Mouse (Mus musculus) layer of hippocampus, adult 2 months (tissue): Measurements from ENCODE around the gene Trir. TPM values are rescaled to one million over a fixed set of nuclear protein-coding genes. Genes with fewer than 3 reads are reported as not detected.

Experiments used
- DNase-seq, 2 experiments: peaks; one replicate each; pipeline ENCODE4 v3.0.0; 2022; ENCODE audit warnings: low spot score in 2 of 2
- H3K27ac ChIP-seq: fragments of 200-600 bp; 2 replicates; pipeline ENCODE4 v1.8.1; 2022
- H3K4me3 ChIP-seq: fragments of 200-600 bp; 2 replicates; pipeline ENCODE4 v1.8.1; 2022; ENCODE audit warnings: mild to moderate bottlenecking
- CTCF ChIP-seq: fragments of 200-600 bp; conservative IDR thresholded peaks from 2 replicates; pipeline ENCODE4 v1.8.1; 2022; ENCODE audit warnings: antibody characterized with exemption, mild to moderate bottlenecking, moderate library complexity
- total RNA-seq, 2 experiments: library from RNA; stranded (reverse); gene quantifications; 2 replicates each; pipeline ENCODE4 v1.2.3; 2021

The Trir gene
- total RNA-seq, 2 experiments from 2014 or later = 125 to 136 TPM

DNA sequence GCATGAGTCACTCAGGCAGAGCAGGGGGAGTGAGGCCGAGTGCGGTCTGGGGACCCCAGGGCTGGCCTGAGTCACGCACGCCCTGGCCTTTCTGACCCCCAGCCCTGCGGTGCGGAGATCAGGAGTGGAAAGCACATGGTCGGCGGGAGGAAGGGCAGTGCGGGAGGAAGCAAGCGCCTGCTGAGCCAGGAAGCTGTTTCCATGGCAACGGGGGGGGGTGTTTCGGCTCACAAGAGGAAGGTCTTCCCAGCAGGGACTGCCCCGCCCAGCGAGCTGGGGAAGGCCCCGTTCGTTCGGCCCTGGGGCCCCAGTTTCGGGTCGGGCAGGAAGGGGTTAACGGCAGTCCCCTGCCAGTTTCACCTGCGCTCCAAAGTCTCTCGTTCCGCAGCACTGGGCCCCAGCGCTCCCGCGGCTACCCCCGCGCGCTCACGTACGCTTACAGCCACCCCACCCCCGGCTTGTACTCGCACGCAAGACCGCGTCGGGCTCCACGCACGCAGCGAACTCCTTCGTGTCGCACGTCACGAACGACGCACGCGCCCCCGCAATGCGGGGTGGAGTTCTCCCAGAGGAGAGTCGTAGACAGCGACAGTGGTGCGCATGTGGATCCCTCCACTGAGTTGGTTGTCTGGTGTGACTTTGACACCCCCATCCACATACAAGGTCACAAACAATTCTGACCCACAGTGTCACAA, 40.8 kb upstream of the Trir start:
- 0 out of 2 replicates have a peak, but pooled peaks have one; percentile 5 for TF ChIP-seq CTCF
- DNase-seq = peak; percentile 93 to 95
- peak overlapping the region; percentile 76 for H3K4me3 ChIP-seq
- peak overlapping the region; percentile 100 for H3K27ac ChIP-seq

DNA sequence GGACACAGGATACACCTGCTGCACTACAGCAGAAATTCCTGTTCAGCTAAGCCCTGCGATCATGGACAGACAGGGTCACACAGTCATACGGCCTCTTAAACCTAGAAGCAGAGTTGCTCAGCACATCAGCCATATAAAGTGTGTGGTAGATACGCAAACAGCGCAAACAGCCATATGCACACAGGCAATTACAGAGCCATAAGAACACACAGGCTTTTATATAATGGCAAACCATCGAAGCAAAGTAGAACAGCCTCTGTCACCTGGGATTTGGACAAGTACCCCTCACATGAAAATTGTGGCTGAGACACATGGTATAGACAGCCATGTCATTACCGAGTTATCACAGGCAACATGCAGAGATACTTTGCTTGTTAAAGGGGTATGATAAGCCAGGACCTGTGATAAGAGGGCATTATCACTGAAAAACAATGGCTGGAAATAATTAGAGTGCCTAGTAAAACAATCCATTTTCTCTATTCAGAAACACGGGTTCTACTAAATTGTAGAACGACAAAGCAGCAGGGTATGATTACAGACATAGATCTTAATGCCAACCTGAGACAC, 40.2 kb upstream of the Trir start:
- Histone ChIP-seq H3K4me3 (peak overlapping the region; percentile 76), H3K27ac (peak overlapping the region; percentile 100)
- DNase-seq = no peak
- TF ChIP-seq CTCF = no peak

DNA sequence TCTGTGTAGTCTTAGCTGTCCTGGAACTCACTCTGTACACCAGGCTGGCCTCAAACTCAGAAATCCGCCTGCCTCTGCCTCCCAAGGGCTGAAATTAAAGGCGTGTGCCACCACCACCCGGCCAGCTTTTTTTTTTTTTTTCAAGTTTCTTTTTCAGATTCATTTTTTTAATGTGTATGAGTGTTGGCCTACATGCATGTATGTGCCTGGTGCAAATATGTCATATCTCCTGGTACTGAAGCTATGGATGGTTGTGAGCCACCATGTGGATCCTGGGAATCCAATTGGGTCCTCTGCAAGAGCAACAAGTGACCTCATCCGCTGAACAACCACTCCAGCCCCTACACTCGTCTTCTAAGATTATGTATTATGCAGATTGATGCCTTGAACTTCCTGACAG, 39.2 kb upstream of the Trir start:
- no peak overlapping the region for H3K27ac ChIP-seq
- H3K4me3 ChIP-seq = no peak overlapping the region
- DNase-seq = no peak
- TF ChIP-seq CTCF = no peak

DNA sequence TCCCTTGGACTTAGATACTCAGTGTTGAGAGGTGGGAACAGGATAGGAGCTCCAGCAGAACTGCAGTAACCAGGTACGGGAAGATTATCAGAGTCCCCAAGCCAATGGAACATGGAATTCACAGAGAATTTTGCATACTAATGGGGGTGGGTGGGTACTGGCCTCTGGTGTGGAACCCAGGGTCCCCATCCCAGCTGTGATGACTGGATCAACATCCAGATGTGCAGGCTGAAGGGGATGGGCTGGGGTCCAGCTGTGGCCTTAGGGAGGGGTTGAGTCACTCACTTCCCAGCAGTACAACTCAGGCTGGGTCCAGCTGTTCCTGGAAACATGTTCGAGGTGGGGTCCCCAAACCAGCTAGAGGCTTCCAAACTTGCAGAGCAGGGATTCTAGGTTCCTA, 38.7 kb upstream of the Trir start:
- no peak for TF ChIP-seq CTCF
- Histone ChIP-seq H3K27ac (no peak overlapping the region), H3K4me3 (no peak overlapping the region)
- no peak for DNase-seq

DNA sequence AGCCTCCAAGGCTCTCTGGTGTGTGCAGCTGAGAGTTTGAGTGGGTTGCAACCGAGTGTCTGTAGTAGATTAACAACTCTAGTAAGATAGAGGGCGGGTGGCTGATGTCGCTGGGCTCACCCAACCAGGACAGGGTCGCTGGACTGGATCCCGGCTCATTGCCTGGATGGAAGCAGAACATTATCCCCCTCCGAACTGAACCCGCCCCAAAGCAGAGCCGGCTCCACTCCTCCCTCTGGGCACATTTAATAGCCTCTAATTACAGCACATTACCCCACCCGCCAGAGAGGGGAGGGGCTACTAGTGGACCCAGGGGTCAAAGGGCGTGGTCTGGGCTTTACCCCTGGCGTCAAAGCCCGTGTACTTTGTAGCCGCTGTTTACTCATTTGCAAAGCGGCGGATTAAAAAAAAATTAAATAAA, 37.3 kb upstream of the Trir start:
- no peak for TF ChIP-seq CTCF
- H3K27ac ChIP-seq = peak overlapping the region; percentile 86
- H3K4me3 ChIP-seq = peak overlapping the region; percentile 68; the same call in 1 of the 2 replicates
- no peak for DNase-seq

DNA sequence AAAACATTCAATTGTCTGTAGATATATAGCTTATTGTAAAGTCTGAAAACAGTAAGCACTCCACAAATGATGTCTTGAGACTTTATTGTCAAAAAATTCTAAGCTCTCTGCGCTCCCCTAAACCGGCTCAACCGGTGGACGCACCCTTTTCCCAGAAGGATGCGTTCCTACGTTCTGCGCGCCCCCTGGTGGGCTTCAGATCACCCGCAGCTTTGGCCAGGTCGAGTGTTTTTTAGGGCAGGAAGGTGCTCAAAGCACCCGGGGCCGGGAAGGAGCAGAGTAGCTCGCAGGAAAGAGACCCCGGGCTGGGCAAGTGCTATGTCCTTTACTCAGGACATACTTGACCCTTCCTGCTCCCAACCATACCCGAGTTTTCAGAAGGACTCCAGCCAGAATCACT, 36.8 kb upstream of the Trir start:
- peak; percentile 70 for TF ChIP-seq CTCF
- peak overlapping the region; percentile 86 for H3K27ac ChIP-seq
- DNase-seq = peak; percentile 83 to 85

DNA sequence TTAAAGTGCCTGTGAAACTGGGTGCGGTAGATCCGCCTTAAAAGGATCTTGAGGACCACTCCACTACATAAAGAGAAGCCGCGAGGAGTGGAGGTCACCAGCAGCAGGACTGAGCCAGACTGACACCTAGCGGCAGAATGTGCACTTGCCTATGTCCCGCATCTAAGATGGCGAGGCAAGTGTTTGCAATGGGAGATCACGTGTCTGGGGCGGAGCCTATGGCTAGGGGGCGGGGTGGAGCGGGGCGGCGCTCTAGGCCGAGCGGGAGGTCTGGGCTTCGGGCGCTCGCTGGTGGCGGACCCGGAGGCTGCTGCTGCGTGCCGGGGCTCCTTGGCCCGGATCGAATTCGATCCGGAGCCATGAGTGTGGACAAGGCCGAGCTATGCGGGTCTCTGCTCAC, 36.3 kb upstream of the Trir start, which contains the start of gene Hook2:
Hook2 (plus strand) TSS at position 255 of the 400 bp plus-strand sequence.
- peak within 1 kb of the TSS; percentile 68 for H3K4me3 ChIP-seq
- H3K27ac ChIP-seq = peak within 1 kb of the TSS; percentile 86
- TF ChIP-seq CTCF = peak; percentile 66
- DNase-seq = peak; percentile 96

More for the DNA sequence above, 36.8 kb upstream of the Trir start:
- H3K4me3 ChIP-seq = peak overlapping the region; percentile 68

DNA sequence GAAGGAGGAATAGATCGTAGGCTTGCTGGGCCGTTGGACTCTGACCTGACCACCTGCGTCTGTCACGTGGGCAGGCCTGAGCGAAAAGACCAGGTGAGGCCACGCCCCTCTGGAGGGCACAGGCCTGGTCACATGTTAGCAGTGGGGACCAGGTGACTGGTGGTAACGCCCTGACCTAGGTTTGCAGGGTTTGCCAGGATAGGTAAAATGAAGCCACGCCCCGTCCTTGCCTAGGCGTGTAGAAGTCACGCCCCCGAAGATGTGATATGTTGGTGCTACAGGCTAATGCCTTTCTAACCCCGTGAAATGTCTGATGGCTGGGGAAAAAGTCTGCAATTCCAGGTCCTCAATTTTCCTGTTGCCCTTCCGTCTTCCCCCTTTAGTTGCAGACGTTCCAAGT, 35.8 kb upstream of the Trir start:
- Histone ChIP-seq H3K4me3 (peak overlapping the region; percentile 68), H3K27ac (peak overlapping the region; percentile 86)
- no peak for DNase-seq
- TF ChIP-seq CTCF = no peak

DNA sequence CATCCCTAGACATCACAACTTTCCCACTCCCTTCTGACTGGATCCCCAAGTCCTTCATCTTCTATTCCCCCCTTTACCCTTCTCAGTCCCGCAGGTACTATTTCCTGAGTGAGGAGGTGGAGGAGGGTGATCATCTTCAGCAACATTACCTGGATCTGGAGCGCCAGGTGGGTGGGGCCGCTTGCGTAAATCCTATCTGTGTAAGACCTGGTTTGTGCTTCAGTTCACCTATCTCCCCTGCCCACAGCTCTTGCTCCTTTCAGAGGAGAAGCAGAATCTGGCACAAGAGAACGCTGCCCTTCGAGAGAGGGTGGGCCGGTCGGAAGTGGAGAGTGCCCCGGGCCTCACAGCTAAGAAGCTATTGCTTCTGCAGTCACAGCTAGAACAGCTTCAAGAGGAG, 32.2 kb upstream of the Trir start:
- no peak for DNase-seq
- Histone ChIP-seq H3K27ac (no peak overlapping the region), H3K4me3 (no peak overlapping the region)
- TF ChIP-seq CTCF = no peak

DNA sequence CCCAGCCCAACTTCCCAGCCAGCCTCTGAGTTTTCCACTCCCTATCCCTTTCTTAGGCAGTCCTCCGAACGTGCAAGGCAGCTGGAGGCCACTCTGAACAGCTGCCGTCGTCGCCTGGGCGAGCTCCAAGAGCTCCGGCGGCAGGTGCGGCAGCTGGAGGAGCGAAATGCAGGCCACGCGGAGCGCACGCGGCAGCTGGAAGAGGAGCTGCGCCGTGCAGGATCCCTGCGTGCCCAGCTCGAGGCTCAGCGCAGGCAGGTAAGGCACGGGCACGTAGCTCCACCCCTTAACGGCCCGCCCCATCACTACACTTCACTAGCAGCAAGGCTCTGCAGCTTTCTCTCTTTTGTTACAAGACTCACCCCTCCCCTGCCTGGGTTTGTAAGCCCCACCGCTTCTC, 30.9 kb upstream of the Trir start:
- no peak for DNase-seq
- Histone ChIP-seq H3K4me3 (no peak overlapping the region), H3K27ac (no peak overlapping the region)
- TF ChIP-seq CTCF = no peak

DNA sequence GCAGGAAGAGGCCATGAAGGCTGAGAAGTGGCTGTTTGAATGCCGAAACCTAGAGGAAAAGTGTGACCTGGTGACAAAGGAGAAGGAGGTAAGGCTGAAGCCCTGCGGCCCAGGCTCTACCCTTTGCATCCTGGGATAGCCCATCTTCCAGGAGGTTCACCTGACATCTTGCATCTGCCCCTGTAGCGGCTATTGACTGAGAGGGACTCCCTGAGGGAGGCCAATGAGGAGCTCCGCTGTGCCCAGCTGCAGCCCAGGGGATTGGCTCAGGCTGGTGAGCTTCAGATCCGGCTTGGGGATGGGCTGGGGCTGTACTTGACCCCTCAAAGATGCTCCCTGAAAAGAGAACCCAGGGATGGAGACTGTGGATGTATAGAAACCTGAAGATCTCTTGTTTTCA, 29.6 kb upstream of the Trir start:
- DNase-seq = no peak
- no peak for TF ChIP-seq CTCF
- H3K4me3 ChIP-seq = no peak overlapping the region
- no peak overlapping the region for H3K27ac ChIP-seq

DNA sequence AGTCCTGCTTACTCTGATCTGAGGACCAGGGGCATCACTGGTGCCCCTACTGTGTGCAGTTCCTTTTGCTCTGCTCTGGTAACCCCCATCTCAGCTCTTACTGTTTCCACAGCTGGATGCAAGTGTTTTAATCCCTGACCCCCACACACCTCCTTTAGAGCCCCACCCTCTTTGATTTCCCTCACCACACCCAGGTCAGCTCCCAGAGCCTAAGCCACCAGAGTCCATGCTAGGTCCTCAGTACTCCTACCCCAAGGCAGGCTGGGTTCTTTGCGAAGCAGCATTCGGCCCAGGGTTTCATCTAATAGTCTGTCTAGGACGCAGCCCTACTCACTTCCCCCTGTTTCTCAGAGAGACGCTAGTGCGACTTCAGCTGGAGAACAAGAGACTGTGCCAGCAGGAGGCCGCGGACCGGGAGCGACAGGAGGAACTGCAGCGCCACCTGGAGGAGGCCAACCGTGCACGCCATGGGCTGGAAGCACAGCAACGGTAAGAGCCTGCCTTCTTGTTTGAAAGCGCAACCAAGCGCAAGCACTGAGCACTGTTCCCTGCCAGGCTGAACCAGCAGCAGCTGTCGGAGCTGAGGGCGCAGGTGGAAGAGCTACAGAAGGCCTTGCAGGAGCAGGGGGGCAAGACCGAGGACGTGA, 28.9 kb upstream of the Trir start:
- peak; percentile 98 for TF ChIP-seq CTCF
- Histone ChIP-seq H3K4me3 (no peak overlapping the region; the same call in 1 of the 2 replicates), H3K27ac (no peak overlapping the region; the same call in 1 of the 2 replicates)
- DNase-seq = peak; percentile 91 to 96

DNA sequence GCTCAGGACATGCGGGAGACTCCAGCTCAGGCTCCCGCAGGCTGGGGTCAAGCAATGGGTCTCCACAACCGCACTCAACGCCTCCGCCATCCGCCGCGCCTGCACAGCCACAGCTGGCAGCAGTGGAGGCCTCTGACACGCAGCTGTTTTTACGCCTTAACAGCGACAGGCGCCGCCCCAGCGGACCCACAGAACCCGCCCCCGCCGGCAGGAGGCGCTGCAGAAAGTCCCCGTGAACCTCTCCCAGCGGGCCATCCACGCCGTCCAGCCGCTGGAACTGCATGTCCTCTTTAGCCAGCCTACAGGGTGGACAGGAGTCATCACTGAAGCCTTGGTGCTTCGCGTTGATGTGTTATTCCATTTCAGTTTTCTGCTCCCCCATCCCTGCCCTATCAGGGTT, 18.9 kb upstream of the Trir start:
- H3K27ac ChIP-seq = no peak overlapping the region
- peak; percentile 62 for TF ChIP-seq CTCF
- DNase-seq = no peak
- H3K4me3 ChIP-seq = no peak overlapping the region
